Mouse (Mus musculus) limb, embryonic 10.5 days (tissue): ENCODE measurements around the gene Mkks. TPM values are rescaled to one million over a fixed set of nuclear protein-coding genes. Genes with fewer than 3 reads are reported as not detected.

ENCODE experiments used
- polyA plus RNA-seq: library from polyadenylated mRNA; unstranded; fragments of >200 nt; fragmentation: Nextera tagmentation; extraction: Ambion mirVana; gene quantifications from 2 replicates; pipeline ENCODE4 v1.2.1, GENCODE M21; 2016

Gene Mkks
- polyA plus RNA-seq, 1 experiment from 2014 or later: 11.8 TPM

Other genes starting within 250 kb of the Mkks start
- gene Snap25, start 177.9 kb downstream of the Mkks start, polyA plus RNA-seq: 0.36 and 0.39 TPM in 2 replicates
- gene AL731706.2, start 5.7 kb downstream of the Mkks start, polyA plus RNA-seq: 40.4 and 46.1 TPM in 2 replicates
- 6.1 and 7.4 TPM in 2 replicates for gene Slx4ip, start 171 bp downstream of the Mkks start, polyA plus RNA-seq
- gene AL731706.1, start within 50 bp of the Mkks start, polyA plus RNA-seq: 18.9 and 21.7 TPM in 2 replicates
- gene Jag1, start 225.3 kb upstream of the Mkks start, polyA plus RNA-seq: 7.6 and 14.7 TPM in 2 replicates